Mouse (Mus musculus) CD4-positive, CD25-positive, alpha-beta regulatory T cell, adult 4 months (primary cell): Measurements from ENCODE around the gene Med12l. TPM values are rescaled to one million over a fixed set of nuclear protein-coding genes. Genes with fewer than 3 reads are reported as not detected.

Source experiments
- ATAC-seq: one replicate; pipeline ENCODE4 v1.8.0; 2017
- polyA plus RNA-seq, 2 experiments: library from polyadenylated mRNA; unstranded; fragments of 100-300 nt; shearing (Covaris generic); gene quantifications; one replicate each; pipeline ENCODE4 v1.2.1; 2017

Gene Med12l
- polyA plus RNA-seq = under 1 TPM; 0.50 to 0.61 TPM

- no peak for ATAC-seq
Observed at GRCm38 (mm10) chr3:59005271-59005995, at the start of gene Med12l. TSS of gene Med12l (plus strand) at chr3:59005825.

DNA sequence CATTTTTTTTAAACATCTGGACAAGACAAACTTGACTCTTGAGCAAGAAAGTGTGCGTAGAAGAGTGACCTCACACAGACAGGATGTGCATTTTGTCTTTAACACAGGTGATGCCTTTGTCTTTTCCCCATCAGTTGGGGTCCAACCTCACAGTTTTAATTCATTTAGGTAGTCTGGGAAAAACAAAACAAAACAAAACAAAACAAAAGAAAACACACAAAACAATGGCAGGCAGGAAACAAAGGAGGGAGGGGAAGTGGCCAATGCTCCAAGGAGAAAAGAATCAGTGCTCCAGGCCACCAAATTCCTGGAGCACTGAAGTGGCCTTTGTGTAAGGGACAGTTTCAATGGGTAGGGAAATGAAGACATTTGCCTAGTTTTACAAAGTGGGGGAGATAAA is 44.5 kb upstream of the Med12l start:
- ATAC-seq = no peak

GRCm38 (mm10) chr3:58977413-58977812 is 28.2 kb upstream of the Med12l start:
- ATAC-seq = no peak

- no peak for ATAC-seq
Observed at GRCm38 (mm10) chr3:58977906-58978622, 27.6 kb upstream of the Med12l start.

- no peak for ATAC-seq
Observed at GRCm38 (mm10) chr3:58980579-58980978, 25.0 kb upstream of the Med12l start.

DNA sequence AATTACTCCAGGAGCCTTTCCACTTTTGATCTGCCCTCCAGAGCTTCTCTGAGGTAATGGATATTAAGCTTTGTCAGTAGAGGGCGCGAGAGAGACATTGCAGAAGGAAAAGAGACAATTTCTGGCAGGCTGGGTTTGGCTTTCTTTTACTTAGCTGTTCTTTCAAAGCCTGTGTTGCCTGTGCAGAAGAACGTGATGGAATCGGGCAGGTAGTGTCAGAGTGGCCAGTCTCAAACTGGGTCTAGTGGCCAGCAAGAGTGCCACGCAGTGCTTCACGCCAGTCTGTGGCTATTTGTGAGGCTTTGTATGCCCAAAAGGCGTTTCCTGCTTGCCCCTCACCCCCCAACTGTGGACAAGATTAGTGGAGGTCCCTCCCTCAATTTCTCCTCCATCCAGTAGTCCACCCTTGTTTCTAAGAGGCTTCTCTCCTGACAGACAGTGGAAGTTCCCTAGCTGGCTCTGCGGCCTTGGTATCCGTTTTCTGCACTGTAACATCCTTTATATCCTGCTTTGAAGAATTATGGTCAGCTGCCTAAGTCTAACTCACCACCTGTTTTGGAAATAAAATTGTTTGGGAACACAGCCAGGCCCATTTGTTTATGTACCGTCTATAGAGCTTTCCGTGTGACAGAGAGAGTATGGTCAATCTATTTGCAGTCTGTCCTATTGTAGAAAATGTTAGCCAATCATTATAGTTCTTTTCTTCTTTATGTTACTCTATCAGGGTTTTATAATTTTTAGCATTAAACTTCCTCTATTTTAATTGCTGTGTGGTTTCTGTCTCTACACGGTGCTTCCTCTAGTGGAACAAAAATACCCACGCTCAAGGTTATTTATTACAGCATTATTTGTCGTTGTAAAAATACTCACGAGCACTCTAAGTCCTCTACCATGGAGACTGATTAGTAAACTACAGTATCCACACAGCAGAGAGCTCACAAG is 22.5 kb upstream of the Med12l start:
- ATAC-seq = peak; percentile 71

- ATAC-seq = no peak
Observed at GRCm38 (mm10) chr3:58983838-58984598, 21.6 kb upstream of the Med12l start.

- ATAC-seq = no peak
Observed at GRCm38 (mm10) chr3:58985816-58986215, 19.8 kb upstream of the Med12l start.

DNA sequence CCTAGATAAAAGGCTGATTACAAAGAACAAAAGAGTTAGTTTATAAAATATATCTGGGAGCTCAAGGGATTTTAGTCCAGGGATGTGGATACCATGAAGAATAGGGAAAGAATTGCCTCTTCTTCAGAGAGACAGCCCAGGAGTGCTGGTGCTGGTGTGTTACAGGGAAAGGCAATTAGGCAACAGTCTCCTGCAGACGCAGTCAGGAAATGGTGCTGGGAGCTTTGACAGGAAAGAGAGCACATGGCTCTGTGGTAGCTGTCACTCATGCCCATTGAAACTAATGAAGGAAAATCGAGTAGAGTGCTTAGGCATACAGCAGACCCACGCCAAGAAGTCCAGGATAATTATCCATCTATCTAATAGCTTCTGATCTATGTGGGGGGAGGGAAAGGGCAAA is 16.3 kb upstream of the Med12l start:
- ATAC-seq = no peak

GRCm38 (mm10) chr3:58990556-58990955 is 15.1 kb upstream of the Med12l start:
- ATAC-seq = no peak

DNA sequence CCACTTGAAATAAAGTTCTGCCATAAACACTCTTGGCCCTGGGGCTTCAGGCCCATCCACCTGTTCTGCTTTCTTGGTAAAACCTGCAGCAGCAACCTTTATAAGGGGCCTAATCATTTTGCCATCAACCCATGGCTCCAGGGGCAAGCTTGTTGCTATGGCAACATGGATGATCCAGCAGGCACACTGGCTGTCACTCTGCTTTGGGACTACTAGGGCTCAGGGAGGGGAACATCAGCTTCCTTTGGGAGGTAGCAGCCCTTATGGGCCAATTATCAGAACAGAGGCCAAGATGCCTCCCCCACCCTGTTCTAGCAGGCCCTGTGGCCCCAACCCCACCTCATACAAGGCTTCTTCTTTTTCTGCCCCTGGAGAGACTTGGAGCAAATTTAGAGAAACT is 13.5 kb upstream of the Med12l start:
- ATAC-seq = no peak

DNA sequence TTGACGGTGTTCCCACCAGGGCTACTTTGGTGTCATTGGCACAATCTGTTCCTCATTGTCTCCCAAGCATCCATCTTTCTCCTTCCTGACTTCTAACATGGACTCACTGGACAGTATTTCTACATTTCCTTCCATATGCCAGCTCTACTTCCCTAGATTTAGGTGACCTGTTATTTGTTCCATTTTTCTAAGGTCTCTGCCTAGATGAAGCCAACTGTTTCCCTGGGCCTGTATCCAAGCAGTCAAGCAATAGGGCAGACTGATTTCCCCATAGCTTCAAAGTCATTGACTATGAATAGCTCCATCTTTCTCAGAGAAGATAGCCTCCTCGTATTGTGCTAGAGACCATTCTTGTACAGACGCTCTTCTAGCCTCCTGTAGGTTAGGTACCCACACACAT is 12.0 kb upstream of the Med12l start:
- no peak for ATAC-seq

GRCm38 (mm10) chr3:59003756-59004155 is 1.9 kb upstream of the Med12l start:
- no peak for ATAC-seq

GRCm38 (mm10) chr3:59005996-59006730 is 538 bp downstream of the Med12l start:
- ATAC-seq = no peak

- ATAC-seq = no peak
Observed at GRCm38 (mm10) chr3:59006731-59007441, 1.3 kb downstream of the Med12l start.

DNA sequence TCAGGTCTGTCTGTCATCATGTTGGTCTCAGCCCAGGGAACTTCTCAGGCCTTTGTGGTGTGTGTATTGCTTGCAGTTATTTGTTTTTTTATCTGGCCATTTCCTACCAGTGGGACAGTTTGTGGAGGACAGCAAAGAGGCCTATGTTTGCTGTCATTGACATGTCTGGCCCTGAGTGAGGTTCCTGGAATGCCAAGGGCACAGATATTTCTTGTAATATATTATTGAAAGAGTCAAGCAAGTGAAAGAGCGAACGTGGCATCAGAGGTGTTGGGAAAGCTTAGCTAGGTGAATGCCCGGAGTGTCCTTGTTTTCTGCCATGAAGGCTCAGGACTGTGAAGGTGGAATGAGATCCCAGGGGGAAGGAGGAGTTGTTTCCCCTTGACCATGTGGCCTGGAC is 4.7 kb downstream of the Med12l start:
- ATAC-seq = no peak

GRCm38 (mm10) chr3:59015698-59016412 is 10.2 kb downstream of the Med12l start:
- no peak for ATAC-seq

DNA sequence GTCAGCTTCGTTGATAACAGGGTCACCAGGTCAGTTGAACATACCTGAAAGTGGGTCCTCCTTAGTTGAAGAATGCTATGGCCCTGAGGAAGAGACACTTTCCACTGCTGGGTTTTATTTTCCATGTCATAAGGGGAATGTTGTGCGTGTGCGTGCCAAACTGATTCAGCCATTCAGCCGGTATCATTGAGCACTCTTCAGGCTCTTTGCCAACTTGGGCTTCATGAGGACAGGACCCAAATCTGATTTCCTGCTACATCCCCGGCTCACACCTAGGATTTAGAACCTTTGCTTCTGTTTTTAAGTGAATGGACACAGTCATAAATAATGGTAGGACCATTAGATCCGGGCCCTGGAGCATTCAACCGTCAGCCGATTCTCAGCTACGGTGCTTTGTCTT is 10.9 kb downstream of the Med12l start:
- no peak for ATAC-seq

DNA sequence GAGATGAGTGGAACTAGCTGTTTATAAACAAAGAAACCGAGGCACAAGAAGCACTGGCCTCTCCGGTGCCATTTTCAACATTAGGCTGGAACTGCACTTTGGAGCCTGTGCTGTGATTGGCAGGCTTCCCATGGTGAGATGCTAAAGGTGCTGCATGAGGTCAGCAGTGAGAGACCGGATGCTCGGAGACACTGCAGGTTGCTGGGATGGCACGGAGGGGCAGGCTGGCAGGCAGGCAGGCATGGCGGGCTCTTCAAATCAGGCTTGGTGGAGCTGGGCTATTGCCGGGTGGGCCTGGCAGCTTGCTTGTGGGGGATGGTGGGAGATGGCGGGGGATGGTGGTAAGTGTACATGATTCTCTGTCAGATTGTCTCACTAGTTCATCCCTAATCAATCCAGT is 15.6 kb downstream of the Med12l start:
- no peak for ATAC-seq

DNA sequence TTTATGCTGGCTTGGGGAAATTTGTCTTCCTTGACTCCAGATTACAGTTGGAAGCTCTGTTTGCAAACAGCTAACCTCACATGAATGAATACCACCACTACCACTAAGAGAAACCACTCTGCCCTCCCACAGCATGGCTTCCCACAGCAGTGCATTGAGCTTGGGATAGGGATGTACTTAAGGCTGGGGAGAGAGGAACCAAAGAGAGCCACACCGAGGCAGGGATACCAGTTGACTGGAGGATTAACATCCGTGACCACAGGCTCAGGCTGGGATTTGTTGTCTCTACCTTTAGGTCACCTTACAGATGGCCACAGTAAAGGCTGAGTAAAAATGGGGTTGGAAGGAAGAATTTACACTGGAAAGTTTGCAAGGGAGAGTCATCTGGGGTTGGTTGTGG is 16.6 kb downstream of the Med12l start:
- ATAC-seq = no peak
